Mouse (Mus musculus): ENCODE data around the gene Rnf167. TPM values are rescaled to one million over a fixed set of nuclear protein-coding genes. Genes with fewer than 3 reads are reported as not detected.

Gene Rnf167
- total and polyA plus RNA-seq, 2 experiments = 34.3 to 75.4 TPM

GRCm38 (mm10) chr11:70607611-70608010, 39.4 kb upstream of the Rnf167 start:
- no peak overlapping the region for H3K27ac ChIP-seq (replicated peaks; ENCODE audit: insufficient read depth, low read depth, low read length)
- no peaks in the 10 kb centered on the region for H3K27me3 ChIP-seq (ENCODE audit: control insufficient read depth, insufficient read depth, low read length)
- H3K9ac ChIP-seq (ENCODE audit: low read depth, low read length) = no peak overlapping the region
- no peak overlapping the region for H3K4me3 ChIP-seq (ENCODE audit: insufficient read depth, low read depth, low read length)
- TF ChIP-seq POLR2A (IDR thresholded peaks at IDR 0.05; ENCODE audit: extremely low read depth, insufficient read depth, low read length) = no peak
- TF ChIP-seq CTCF (IDR thresholded peaks at IDR 0.05; ENCODE audit: low read depth, low read length) = no peak
- DNase-seq (ENCODE audit: extremely low read depth, low read depth, low spot score) = no peak
- 80% methylated on average over 9 of the region's 9 CpGs for WGBS
- H3K79me2 ChIP-seq (ENCODE audit: control insufficient read depth, insufficient read depth, low read length) = no peaks in the 10 kb centered on the region
- peaks cover 6% of the 10 kb centered on the region; the same call in 1 of the 2 replicates for H3K36me3 ChIP-seq (ENCODE audit: control insufficient read depth, insufficient read depth, low read length)
- H3K4me1 ChIP-seq (ENCODE audit: control insufficient read depth, insufficient read depth, low read length) = no peaks in the 10 kb centered on the region

GRCm38 (mm10) chr11:70608381-70609066, 38.5 kb upstream of the Rnf167 start:
- H3K36me3 ChIP-seq (ENCODE audit: control insufficient read depth, insufficient read depth, low read length) = peaks cover 6% of the 10 kb centered on the region; the same call in 1 of the 2 replicates
- TF ChIP-seq POLR2A (IDR thresholded peaks at IDR 0.05; ENCODE audit: extremely low read depth, insufficient read depth, low read length) (no peak), CTCF (IDR thresholded peaks at IDR 0.05; ENCODE audit: low read depth, low read length) (peak; percentile 68)
- no peaks in the 10 kb centered on the region for H3K4me1 ChIP-seq (ENCODE audit: control insufficient read depth, insufficient read depth, low read length)
- no peak overlapping the region for H3K4me3 ChIP-seq (ENCODE audit: insufficient read depth, low read depth, low read length)
- no peaks in the 10 kb centered on the region for H3K79me2 ChIP-seq (ENCODE audit: control insufficient read depth, insufficient read depth, low read length)
- WGBS = 88% methylated on average over 26 of the region's 26 CpGs
- DNase-seq (ENCODE audit: extremely low read depth, low read depth, low spot score) = no peak
- H3K9ac ChIP-seq (ENCODE audit: low read depth, low read length) = no peak overlapping the region
- H3K27me3 ChIP-seq (ENCODE audit: control insufficient read depth, insufficient read depth, low read length) = no peaks in the 10 kb centered on the region
- H3K27ac ChIP-seq (replicated peaks; ENCODE audit: insufficient read depth, low read depth, low read length) = no peak overlapping the region

GRCm38 (mm10) chr11:70610752-70611151, 36.3 kb upstream of the Rnf167 start:
- Histone ChIP-seq H3K4me3 (ENCODE audit: insufficient read depth, low read depth, low read length) (no peak overlapping the region), H3K27ac (replicated peaks; ENCODE audit: insufficient read depth, low read depth, low read length) (no peak overlapping the region), H3K36me3 (ENCODE audit: control insufficient read depth, insufficient read depth, low read length) (peaks cover 6% of the 10 kb centered on the region; the same call in 1 of the 2 replicates), H3K4me1 (ENCODE audit: control insufficient read depth, insufficient read depth, low read length) (peaks cover 3% of the 10 kb centered on the region; the same call in 1 of the 2 replicates), H3K9ac (ENCODE audit: low read depth, low read length) (no peak overlapping the region), H3K27me3 (ENCODE audit: control insufficient read depth, insufficient read depth, low read length) (no peaks in the 10 kb centered on the region), H3K79me2 (ENCODE audit: control insufficient read depth, insufficient read depth, low read length) (no peaks in the 10 kb centered on the region)
- WGBS = 89% methylated on average over 4 of the region's 4 CpGs
- DNase-seq (ENCODE audit: extremely low read depth, low read depth, low spot score) = no peak
- no peak for TF ChIP-seq CTCF (IDR thresholded peaks at IDR 0.05; ENCODE audit: low read depth, low read length)
- TF ChIP-seq POLR2A (IDR thresholded peaks at IDR 0.05; ENCODE audit: extremely low read depth, insufficient read depth, low read length) = no peak

- Histone ChIP-seq H3K4me3 (ENCODE audit: insufficient read depth, low read depth, low read length) (no peak overlapping the region), H3K36me3 (ENCODE audit: control insufficient read depth, insufficient read depth, low read length) (peaks cover 6% of the 10 kb centered on the region; the same call in 1 of the 2 replicates), H3K27ac (replicated peaks; ENCODE audit: insufficient read depth, low read depth, low read length) (no peak overlapping the region), H3K9ac (ENCODE audit: low read depth, low read length) (no peak overlapping the region), H3K27me3 (ENCODE audit: control insufficient read depth, insufficient read depth, low read length) (no peaks in the 10 kb centered on the region), H3K79me2 (ENCODE audit: control insufficient read depth, insufficient read depth, low read length) (no peaks in the 10 kb centered on the region), H3K4me1 (ENCODE audit: control insufficient read depth, insufficient read depth, low read length) (peaks cover 3% of the 10 kb centered on the region; the same call in 1 of the 2 replicates)
- WGBS = 85% methylated on average over 7 of the region's 7 CpGs
- TF ChIP-seq POLR2A (IDR thresholded peaks at IDR 0.05; ENCODE audit: extremely low read depth, insufficient read depth, low read length) (no peak), CTCF (IDR thresholded peaks at IDR 0.05; ENCODE audit: low read depth, low read length) (peak; percentile 45)
- no peak for DNase-seq (ENCODE audit: extremely low read depth, low read depth, low spot score)
These were observed 34.5 kb upstream of the Rnf167 start for GRCm38 (mm10) chr11:70612505-70612904.

GRCm38 (mm10) chr11:70615074-70615473, 32.0 kb upstream of the Rnf167 start:
- H3K79me2 ChIP-seq (ENCODE audit: control insufficient read depth, insufficient read depth, low read length) = no peaks in the 10 kb centered on the region
- WGBS = 10% methylated on average over 17 of the region's 17 CpGs
- H3K36me3 ChIP-seq (ENCODE audit: control insufficient read depth, insufficient read depth, low read length) = peaks cover 3% of the 10 kb centered on the region; the same call in 1 of the 2 replicates
- 0 out of 2 replicates have a peak overlapping the region, but pooled peaks have one; percentile 10 for H3K9ac ChIP-seq (ENCODE audit: low read depth, low read length)
- H3K27me3 ChIP-seq (ENCODE audit: control insufficient read depth, insufficient read depth, low read length) = no peaks in the 10 kb centered on the region
- H3K27ac ChIP-seq (replicated peaks; ENCODE audit: insufficient read depth, low read depth, low read length) = no peak overlapping the region
- no peak for TF ChIP-seq POLR2A (IDR thresholded peaks at IDR 0.05; ENCODE audit: extremely low read depth, insufficient read depth, low read length)
- TF ChIP-seq CTCF (IDR thresholded peaks at IDR 0.05; ENCODE audit: low read depth, low read length) = no peak
- peaks cover 3% of the 10 kb centered on the region; the same call in 1 of the 2 replicates for H3K4me1 ChIP-seq (ENCODE audit: control insufficient read depth, insufficient read depth, low read length)
- H3K4me3 ChIP-seq (ENCODE audit: insufficient read depth, low read depth, low read length) = peak overlapping the region; percentile 17; the same call in 1 of the 2 replicates
- peak; percentile 67 for DNase-seq (ENCODE audit: extremely low read depth, low read depth, low spot score)

All from liver, adult 2 months (tissue).